Mouse (Mus musculus): Measurements from ENCODE around the gene Tmem235.
"Not testable (repeated sequence)": the region's sequence is repeated elsewhere in the genome, so short reads cannot be mapped to it uniquely, and the experiment has no call there.

The Tmem235 gene

DNA sequence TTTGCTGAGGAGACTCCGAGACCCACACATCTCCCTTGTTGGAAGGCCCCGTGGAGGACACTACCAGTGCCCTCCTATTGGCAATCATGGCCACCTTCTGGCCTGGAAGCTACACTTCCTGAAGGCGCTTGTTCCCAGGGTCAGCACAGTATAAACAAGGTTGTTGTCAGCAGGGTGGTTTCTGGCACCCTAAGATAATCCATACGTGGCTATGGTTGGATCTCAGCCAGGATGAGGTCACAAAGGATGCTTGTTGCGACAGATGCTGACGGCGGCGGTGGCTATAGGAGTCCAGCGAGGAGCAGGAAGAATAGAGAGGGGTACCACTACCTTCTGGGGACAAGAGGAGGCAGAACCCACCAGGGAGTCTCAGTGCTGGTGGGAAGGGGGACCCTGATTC is 30.2 kb upstream of the Tmem235 start:
- in situ Hi-C loops (cut with MboI, MseI): no loop called here

DNA sequence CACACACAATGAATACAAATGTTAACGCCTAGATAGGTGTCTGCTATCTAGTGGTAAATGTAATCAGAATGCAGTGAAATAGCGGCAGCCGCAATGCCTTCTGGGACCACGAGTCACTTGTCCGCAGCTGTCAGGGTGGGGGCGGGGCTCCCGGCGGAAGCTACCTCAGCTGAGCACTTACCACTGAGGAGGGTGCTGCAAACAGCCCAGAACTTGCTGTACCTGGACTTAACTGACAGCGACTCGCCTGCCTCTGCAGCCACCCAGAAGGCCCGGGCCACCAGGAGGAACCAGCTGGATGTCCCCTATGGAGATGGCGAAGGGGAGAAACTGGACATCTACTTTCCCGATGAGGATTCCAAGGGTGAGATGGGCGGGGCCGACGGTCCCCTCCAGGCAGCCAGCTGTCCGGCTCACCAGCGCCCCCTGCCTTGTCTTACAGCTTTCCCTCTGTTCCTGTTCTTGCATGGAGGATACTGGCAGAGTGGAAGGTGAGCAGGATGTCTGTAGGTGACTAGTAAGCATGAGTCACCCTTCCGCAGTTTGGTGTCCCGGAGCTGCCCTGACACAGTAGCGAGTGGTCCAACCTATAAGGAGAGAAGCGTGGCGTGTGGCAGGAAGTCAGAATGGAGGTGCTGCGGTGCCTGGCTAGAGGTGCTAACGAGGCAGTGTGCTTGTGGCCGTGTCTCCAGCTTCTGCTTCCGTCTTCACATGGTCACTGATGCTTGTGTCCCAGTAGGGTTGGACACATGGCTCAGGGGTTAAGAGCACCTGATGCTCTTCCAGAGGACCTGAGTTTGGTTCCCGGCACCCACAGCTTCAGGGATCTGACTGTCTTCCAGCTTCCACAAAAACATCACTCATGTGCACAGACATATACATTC is 28.2 kb upstream of the Tmem235 start:
- in situ Hi-C loops (cut with MboI, MseI): no loop called here

DNA sequence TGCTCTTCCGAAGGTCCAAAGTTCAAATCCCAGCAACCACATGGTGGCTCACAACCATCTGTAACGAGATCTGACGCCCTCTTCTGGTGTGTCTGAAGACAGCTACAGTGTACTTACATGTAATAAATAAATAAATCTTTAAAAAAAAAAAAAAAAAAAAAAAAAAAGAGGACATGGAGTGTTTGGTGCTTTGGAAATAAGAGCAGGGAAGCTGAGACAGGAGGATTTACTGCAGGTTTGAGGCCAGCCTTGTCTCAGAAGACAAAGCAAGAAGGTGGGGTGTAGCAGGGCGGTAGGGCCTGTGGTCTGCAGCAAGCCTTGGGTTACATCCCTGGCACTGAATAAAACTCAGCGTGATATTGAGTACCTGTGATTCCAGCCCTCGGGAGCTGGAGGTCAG is 27.0 kb upstream of the Tmem235 start:
- in situ Hi-C loops (cut with MboI, MseI): not testable (repeated sequence)

DNA sequence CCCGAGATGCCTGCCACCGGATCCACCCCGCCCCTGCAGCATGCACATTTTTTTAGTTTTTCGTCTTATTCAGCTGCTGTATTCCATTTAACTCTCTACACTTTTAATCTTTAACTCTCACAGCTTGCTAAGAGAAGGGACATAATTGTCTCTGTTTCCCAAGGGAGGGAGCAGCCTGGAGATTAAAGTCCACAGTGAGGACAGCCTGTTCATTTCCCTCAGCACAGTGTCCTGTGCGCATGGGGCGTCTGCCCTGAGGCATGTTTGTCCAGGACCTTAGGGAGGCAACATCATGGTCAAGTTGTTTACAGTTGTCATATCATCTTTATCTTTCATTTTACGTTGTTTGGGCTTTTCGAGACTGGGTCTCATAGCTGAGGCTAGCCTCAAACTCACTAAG is 26.5 kb upstream of the Tmem235 start:
- in situ Hi-C loops (cut with MboI, MseI): no loop called here

DNA sequence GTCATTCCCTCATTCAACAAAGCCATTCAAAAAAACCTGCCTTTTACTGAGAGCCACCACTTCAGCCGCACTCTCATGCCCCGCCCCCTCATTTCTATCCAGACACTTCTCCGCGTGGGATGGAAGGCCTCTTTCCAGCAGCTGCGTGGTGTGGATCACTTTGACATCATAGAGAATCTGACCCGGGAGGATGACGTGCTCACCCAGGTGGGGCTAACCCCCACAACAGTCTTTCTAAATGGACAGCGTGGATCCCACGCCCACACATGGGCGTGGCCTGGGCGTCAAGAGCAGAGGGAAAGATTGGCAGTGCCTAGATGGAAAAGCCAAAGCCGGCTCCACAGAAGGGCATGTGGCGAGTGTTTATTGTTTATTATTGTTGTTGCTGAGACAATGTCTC is 24.2 kb upstream of the Tmem235 start:
- in situ Hi-C loops (cut with MboI, MseI): no loop called here

DNA sequence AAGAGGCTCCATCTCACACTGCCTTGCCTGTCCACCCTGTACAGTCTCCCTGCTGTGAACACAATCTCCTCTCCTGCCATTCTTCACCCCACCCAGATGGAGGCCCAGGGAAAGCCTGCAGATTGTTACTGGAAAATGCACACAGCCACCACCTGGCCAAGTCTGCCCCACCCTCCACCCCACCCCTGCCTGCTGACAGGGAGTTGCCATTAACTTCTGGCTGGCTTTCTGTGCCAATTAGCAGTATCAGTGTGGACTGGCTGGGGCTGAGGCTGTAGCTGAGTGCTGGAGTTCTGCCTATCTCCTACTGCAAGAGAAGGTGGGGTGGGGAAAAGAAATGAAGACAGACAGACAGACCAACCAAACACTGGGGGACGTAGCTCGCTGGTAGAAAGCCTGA is 22.0 kb upstream of the Tmem235 start:
- in situ Hi-C loops (cut with MboI, MseI): no loop called here

DNA sequence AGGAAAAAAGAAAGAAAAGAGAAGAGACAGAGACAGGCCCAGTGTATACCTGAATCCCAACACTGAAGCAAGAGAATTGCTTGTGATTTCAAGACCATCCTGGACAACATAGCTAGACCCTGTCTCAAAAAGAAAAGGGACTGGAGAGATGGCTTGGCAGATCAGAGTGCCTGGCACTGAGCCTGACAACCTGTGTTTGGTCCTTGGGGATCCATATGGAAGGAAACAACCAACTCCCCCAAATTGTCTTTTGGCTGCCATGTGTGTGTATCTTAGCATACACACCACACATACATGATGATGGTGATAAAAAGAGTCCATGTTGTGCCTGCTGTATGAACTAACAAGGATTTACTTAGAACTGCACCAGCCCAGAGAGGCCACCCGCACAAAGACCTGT is 21.5 kb upstream of the Tmem235 start:
- in situ Hi-C loops (cut with MboI, MseI): no loop called here

DNA sequence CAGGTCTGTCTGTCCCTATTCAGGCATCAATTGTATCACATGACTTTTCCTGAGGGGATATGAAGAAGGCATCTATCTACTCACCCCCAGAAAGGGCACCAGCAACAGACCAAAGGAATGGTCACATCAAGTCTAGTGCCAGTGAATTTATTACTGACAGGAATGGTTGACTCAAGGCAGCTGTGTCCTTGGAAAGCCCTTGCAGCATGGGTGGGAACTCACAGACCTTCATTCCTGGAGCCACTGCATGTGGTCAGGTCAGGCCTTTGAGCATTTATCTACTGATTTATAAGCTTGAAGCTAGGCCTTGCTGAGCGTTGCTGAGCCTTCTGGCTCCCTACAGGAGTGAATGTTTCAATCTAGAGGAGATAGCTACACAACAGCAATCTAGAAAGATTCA is 19.6 kb upstream of the Tmem235 start:
- in situ Hi-C loops (cut with MboI, MseI): loop anchor here (5.0 kb wide), 1 partner anchor 36 kb away; no protein-coding TSS in a partner anchor

DNA sequence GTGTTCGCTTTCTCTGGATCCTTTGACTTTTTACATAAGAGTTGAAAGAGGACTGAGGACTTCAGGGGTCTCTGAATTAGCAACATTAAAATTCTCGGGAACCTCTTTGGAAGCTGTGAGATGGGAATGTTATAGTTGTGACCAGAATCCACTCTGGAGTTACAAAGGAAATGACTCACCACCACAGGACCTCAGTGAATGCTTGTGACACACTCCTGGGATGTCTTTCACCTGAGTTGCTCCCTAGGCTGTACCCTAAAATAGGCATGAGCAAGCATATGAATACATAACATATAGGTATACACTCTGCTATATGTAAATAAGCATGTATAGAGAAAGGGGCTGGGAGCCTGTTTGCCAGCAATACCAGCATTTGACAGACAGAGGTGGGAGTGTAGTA is 17.1 kb upstream of the Tmem235 start:
- in situ Hi-C loops (cut with MboI, MseI): loop anchor here (5.0 kb wide), 1 partner anchor 34 kb away; no protein-coding TSS in a partner anchor

DNA sequence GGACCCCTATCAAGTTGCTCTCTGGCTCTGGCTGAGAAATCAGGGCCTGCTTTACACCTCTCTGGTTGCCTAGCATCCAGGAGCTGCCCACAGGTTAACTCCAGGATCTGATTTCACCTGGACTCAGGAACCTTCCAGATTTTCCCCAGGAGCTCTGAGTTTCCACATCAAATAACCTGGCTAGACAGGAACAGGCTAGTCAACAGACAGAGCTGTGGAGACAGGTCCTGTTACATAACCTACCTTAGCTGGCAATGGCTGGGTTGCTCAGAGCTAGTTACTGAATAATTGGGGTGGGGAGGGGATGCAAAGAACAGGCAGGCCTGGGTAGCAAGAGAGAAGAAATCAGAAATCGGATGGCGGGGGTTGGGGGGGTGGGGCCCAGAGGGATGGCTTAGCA is 15.6 kb upstream of the Tmem235 start:
- in situ Hi-C loops (cut with MboI, MseI): loop anchor here (5.0 kb wide), 1 partner anchor 32 kb away; no protein-coding TSS in a partner anchor

DNA sequence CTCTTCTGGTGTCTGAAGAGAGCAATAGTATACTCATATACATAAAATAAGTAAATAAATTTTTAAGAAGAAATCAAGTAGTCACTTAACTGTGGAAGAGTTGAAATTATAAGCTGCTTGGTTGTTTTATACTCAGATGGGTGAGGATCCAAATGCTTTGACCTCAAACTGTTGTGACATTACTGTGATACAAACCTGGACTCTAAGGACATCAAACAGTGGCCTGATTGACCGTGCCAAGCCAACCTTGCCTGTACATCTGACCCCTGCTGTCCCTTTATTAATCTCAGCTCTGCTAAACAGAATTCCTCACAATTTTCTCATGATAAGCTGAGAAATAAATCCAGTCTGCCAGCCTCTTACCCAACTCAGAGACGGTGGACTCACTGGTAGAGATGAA is 14.9 kb upstream of the Tmem235 start:
- in situ Hi-C loops (cut with MboI, MseI): no loop called here

DNA sequence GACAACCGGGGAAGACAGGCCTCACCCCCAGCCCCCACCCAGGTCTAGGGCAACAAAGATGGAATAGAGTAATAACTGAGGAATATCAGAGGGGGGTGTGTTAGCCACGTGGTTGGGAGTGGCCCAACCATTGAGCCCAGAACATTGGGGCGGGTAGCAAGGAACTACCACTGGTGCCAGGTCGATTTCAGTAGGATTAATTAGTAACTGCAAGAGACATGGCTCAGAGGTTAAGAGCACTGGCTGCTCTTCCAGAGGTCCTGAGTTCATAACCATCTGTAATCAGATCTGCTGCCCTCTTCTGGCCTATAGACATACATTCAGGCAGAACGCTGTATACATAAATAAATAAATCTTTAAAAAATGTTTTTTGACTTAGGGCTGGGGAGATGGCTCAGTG is 13.9 kb upstream of the Tmem235 start:
- in situ Hi-C loops (cut with MboI, MseI): no loop called here

DNA sequence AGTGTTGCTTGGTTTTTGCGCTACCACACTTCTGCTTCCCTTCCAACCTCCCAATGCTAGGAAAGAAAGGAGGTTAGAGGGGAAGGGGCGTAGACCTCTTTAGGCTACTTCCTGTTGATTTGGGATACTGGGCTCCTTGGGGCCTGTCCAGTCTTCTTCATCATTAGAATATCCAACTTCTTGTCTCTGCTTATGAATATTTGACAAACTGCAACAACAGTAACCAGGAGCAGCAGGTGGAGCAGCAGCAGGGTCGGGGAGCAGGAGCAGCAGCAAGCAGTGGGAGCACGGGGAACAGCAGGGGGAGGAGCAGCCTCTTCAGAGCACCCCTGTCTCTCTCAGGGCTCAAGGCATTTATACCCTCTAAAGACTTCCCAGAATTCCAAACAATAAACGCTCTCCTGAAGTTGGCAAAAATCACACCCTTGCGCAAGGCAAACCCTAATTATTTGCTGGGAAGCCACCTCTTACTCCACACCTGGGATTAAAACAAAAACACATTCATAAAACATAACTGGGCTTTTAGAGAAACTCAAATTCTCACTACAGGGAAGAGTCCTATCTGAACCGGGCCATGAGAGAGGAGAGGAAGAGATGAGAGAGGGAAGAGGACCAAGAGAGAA is 12.8 kb upstream of the Tmem235 start:
- in situ Hi-C loops (cut with MboI, MseI): no loop called here

DNA sequence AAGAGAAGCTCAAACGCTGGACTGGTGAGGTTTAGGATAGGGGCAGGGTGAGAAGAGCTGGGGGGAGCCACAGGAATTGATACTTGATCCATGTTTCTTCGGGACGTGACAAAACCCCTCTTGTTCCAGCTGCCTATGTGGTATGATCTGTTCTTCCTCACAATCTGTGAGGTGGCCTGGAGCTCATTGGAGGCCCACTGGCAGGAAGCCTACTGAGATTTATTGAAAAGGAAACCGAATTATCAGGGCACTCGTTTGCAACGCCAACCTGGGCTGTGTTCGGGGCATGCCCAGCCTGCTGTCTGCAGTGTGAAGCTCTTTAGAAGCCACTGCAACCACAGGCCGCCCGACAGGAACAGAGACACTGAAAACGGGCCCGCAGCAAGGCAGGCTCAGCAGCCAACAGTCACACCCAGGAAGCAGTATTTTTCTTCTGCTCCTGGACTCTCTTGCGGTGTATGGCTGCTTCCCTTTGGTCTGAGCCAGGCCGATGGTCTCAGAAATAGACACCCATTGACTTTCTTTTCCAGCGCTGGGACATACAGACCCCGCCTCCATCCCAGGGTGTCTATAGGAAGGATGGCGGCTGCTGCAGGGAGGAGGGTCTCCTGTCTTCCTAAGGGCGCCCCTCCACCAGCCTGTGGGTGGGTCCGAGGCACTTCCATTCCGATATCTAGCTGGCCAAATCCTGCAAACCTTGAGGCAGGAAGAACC is 12.1 kb upstream of the Tmem235 start:
- in situ Hi-C loops (cut with MboI, MseI): no loop called here

DNA sequence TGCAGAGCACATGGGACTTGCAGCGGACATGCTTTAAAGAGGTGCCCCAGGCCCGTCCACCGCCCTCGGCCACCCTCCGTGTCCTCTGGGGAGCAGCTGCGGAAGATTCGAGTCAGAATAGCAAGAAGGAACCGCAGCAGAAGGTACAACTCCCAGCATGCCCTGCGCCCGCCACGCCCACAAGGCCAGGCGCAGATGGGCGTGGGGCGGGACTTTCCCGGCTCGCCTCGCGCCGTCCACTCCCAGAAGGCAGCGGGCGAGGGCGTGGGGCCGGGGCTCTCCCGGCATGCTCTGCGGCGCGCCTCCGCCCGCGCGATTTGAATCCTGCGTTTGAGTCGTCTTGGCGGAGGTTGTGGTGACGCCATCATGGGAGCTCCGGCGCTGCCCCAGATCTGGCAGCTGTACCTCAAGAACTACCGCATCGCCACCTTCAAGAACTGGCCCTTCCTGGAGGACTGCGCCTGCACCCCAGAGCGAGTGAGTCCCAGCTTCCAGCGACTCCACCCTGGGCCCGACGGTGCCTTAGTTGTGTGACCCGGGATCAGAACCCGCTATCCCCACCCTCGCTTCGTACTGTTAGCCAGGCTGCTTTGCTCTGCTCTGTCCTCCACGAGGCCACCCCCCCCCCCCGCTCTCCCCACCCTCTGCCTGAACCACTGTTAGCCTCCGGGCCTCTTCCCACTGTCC is 11.4 kb upstream of the Tmem235 start, which contains the start of gene Birc5:
Birc5 (plus strand) TSS at position 267 of the 687 bp plus-strand sequence.
- in situ Hi-C loops (cut with MboI, MseI): no loop called here

DNA sequence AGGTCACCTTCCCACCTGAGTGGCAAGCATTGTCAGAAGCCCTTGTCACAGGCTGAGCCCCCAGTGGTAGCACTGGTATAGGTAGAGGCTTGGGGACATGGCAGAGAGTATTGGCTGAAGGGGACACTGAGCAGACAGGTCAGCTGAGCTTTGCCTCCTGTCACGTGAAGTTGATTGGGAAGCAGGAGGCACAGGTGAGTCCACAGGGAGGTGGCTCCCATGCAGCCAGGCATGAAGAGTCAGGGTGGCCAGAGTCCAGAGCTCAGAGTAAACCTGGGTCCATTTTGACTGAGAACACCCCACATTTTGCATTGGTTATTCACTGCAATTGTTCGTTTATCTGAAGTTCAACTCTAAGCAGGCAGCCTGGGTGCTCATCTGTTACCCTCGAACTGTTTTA is 7.7 kb upstream of the Tmem235 start:
- in situ Hi-C loops (cut with MboI, MseI): no loop called here

DNA sequence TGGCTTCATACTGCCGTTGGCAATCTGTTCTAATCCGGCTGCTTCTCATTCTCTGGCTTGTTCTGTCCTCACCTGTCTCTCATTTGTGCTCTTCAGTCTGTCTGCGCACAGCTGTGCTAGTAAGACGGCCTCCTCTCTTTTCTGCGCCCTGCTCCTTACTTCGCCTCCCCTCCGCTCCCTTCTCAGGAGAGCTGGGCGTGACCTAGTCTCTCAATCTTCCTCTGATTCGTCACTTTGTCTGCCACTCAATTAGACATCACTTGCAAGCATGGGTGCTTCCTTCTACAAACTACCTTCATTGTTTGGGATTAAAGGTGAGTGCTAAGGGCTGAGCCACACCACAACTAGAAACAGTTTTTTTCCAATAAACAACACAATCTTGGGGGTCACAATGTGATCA is 6.3 kb upstream of the Tmem235 start:
- in situ Hi-C loops (cut with MboI, MseI): no loop called here

DNA sequence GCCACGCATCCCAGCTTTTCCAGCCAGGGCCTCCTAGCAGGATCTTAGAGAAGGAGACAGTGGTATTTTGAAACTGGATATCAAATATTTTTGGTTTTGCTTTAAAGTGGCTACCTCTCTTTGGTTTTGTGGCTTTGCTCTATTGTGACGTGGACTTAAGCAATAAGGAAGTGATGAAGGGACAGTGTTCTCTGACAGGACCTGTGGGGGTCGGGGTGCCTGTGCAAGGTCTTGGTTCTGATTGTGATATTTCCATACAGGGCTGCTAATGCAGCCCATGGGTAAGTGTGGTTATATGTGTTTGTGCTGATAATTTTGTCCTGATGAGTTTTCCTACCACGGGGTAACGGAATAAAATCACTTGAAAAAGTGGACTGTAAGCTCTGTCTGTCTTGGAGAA is 5.2 kb upstream of the Tmem235 start:
- in situ Hi-C loops (cut with MboI, MseI): no loop called here

DNA sequence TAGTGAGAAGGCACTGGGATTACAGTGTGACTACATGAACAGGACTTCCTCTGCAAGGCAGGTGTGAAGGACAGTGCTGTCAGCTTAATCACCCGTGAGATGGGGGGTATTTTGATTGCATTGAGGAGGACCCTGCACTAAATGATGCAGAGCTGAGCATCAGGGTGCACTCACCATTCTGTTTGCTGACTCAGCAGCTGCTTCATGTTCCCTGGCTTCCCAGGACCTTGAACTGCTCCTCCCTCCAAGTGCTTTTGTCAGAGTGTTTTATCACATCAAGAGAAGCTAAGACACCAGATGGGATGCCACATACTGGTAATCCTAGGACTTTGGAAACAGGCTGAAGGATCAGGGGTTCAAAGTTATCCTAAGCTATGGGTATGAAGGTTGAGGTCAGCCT is 4.6 kb upstream of the Tmem235 start:
- in situ Hi-C loops (cut with MboI, MseI): no loop called here

DNA sequence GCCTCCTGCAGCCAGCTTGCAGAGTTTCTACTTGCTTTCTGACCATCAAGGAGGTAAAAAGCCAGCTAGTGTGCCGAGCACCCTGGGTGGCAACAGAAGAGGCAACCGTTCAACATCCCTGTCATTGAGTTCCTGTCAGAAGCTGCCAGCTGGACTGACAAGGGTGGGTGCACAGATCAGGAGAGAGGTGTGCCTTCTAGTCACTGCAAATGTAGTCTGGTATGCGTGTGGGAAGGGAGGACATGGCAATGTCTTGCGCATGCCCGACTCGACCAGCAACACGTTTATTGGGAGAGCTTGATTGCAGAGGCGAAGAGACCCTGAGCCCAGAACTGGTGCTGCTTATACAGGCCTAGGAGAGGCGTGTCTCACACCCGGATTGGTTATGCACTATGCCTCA is 3.1 kb upstream of the Tmem235 start:
- in situ Hi-C loops (cut with MboI, MseI): no loop called here

DNA sequence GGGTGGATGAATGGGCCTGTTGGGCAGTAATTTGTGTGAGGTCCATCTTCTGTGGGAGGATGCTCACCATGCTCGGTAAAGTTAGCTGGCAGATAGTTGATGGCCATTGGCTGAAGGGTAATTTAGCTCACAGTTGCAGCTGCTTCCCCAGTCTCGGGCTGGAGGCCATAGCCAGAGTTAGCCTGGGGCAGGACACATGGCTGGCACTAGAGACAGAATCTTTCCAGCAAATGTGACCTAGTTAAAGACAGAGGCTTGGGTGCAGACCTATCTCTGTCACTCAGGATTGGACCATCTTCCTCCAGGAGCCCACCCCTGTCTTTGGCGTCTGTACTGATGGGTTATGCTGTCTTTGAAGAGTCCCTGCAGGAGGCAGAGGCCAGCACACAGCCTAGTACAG is 2.2 kb upstream of the Tmem235 start:
- in situ Hi-C loops (cut with MboI, MseI): no loop called here

Data from T-helper 2 cell (primary cell).